Comparison of ENCODE assay signal across 8 mouse cellular contexts in genomic region chr16:72307537-72308330, GRCm38 (mm10). TPM values are rescaled to one million over a fixed set of nuclear protein-coding genes. Genes with fewer than 3 reads are reported as not detected.
DNase-seq lines count a peak whose midpoint lies in the region; ATAC-seq and TF ChIP-seq lines count a peak whose summit lies in the region.

Gene Robo1, plus strand, starts transcription at chr16:72308306.

- no peak within 1 kb of the TSS for H3K27ac ChIP-seq in heart, embryonic 13.5 days (replicated peaks)
- H3K27ac ChIP-seq in forebrain, postnatal 0 days (ENCODE audit: low read depth, low read length): peak within 1 kb of the TSS; percentile 40
- no peak within 1 kb of the TSS for H3K27ac ChIP-seq in limb, embryonic 12.5 days

- TF ChIP-seq CTCF in forebrain, postnatal 0 days (IDR thresholded peaks at IDR 0.05; ENCODE audit: low read depth): no peak

- no peaks in the 10 kb centered on the region for H3K4me1 ChIP-seq in heart, embryonic 13.5 days
- peaks cover 6% of the 10 kb centered on the region; the same call in 1 of the 2 replicates for H3K4me1 ChIP-seq in forebrain, postnatal 0 days (ENCODE audit: insufficient read depth)
- no peaks in the 10 kb centered on the region for H3K4me1 ChIP-seq in limb, embryonic 12.5 days (replicated peaks)

- no peak within 1 kb of the TSS for H3K9ac ChIP-seq in heart, embryonic 13.5 days
- H3K9ac ChIP-seq in forebrain, postnatal 0 days: peak within 1 kb of the TSS; percentile 35
- no peak within 1 kb of the TSS for H3K9ac ChIP-seq in limb, embryonic 12.5 days (replicated peaks)

- H3K9me3 ChIP-seq in heart, embryonic 13.5 days: no peaks in the 10 kb centered on the region
- H3K9me3 ChIP-seq in forebrain, postnatal 0 days (ENCODE audit: low read length): no peaks in the 10 kb centered on the region
- no peaks in the 10 kb centered on the region for H3K9me3 ChIP-seq in limb, embryonic 12.5 days

- H3K27me3 ChIP-seq in heart, embryonic 13.5 days (replicated peaks): no peaks in the 10 kb centered on the region
- no peaks in the 10 kb centered on the region for H3K27me3 ChIP-seq in forebrain, postnatal 0 days (ENCODE audit: insufficient read depth, low read length)
- no peaks in the 10 kb centered on the region for H3K27me3 ChIP-seq in limb, embryonic 12.5 days

- DNase-seq in heart, adult 9 months (ENCODE audit: low spot score in 2 of 2): no peak
- DNase-seq in adrenal gland, postnatal 25 days: no peak
- DNase-seq in forebrain, postnatal 0 days: peak; percentile 47
- no peak for DNase-seq in ovary, adult 18-20 months (ENCODE audit: low spot score)
- DNase-seq in embryo, embryonic 10.5 days (ENCODE audit: low spot score): no peak
- DNase-seq in kidney, adult 9 months: no peak

- H3K4me3 ChIP-seq in heart, embryonic 13.5 days: no peak within 1 kb of the TSS
- H3K4me3 ChIP-seq in forebrain, postnatal 0 days (ENCODE audit: low read depth, low read length): 0 out of 2 replicates have a peak within 1 kb of the TSS, but pooled peaks have one; percentile 14
- H3K4me3 ChIP-seq in limb, embryonic 12.5 days (replicated peaks): no peak within 1 kb of the TSS

- H3K36me3 ChIP-seq in heart, embryonic 13.5 days: no peaks in the 10 kb centered on the region
- no peaks in the 10 kb centered on the region for H3K36me3 ChIP-seq in forebrain, postnatal 0 days (ENCODE audit: insufficient read depth)
- H3K36me3 ChIP-seq in limb, embryonic 12.5 days: no peaks in the 10 kb centered on the region

- no peak for ATAC-seq in heart, embryonic 13.5 days (ENCODE audit: extremely low read depth, insufficient number of reproducible peaks, low FRiP score, low TSS enrichment)
- peak; percentile 72 for ATAC-seq in forebrain, postnatal 0 days
- ATAC-seq in limb, embryonic 12.5 days (ENCODE audit: insufficient number of reproducible peaks, insufficient read depth, low FRiP score, low TSS enrichment, low read depth): no peak

- WGBS in heart, embryonic 13.5 days: 62% methylated on average over 8 of the region's 8 CpGs
- WGBS in forebrain, postnatal 0 days: 32% methylated on average over 8 of the region's 8 CpGs
- 86% methylated on average over 8 of the region's 8 CpGs for WGBS in limb, embryonic 12.5 days

- no peak within 1 kb of the TSS for H3K4me2 ChIP-seq in heart, embryonic 13.5 days
- peak within 1 kb of the TSS; percentile 35 for H3K4me2 ChIP-seq in forebrain, postnatal 0 days (ENCODE audit: low read depth)
- no peak within 1 kb of the TSS for H3K4me2 ChIP-seq in limb, embryonic 12.5 days

RNA-seq across cellular contexts. Expression of gene Robo1, which starts in this region (rescaled TPM):
- 16.6 and 18.3 TPM in 2 replicates for polyA plus RNA-seq in heart, embryonic 13.5 days (2015; fragmentation: Nextera tagmentation; extraction: Ambion mirVana)
- total RNA-seq in adrenal gland, postnatal 25 days (2021): 177 and 190 TPM in 2 replicates
- 91.6 and 129 TPM in 2 replicates for total RNA-seq in forebrain, postnatal 0 days (2014; rRNA removed)
- 23.7 and 29.0 TPM in 2 replicates for polyA plus RNA-seq in forebrain, postnatal 0 days (2015; fragmentation: Nextera tagmentation; extraction: Ambion mirVana)
- polyA plus RNA-seq in limb, embryonic 12.5 days (2016; fragmentation: Nextera tagmentation; extraction: Ambion mirVana): 61.6 and 62.1 TPM in 2 replicates
